Mouse (Mus musculus) forebrain, embryonic 11.5 days (tissue): ENCODE results near the gene Men1. TPM values are rescaled to one million over a fixed set of nuclear protein-coding genes. Genes with fewer than 3 reads are reported as not detected.

Source experiments
- ATAC-seq: fragments of 200-750 bp; cut with Nextera tagmentation; replicated peaks from 2 replicates; pipeline ENCODE4 v1.8.0; 2017; ENCODE audit warnings: moderate TSS enrichment; ENCODE audit not compliant: low FRiP score
- DNase-seq: peaks from one replicate; pipeline ENCODE4 v3.0.0-alpha.2; 2017; ENCODE audit warnings: low spot score
- H3K27ac ChIP-seq: fragments of 300-500 bp; sonication (generic); 2 replicates; pipeline ENCODE4 v1.5.1; 2014; ENCODE audit warnings: low read depth, low read length
- H3K27me3 ChIP-seq: fragments of 300-500 bp; sonication (generic); 2 replicates; pipeline ENCODE4 v1.6.1; 2014; ENCODE audit warnings: mild to moderate bottlenecking, low read length, mixed read lengths; ENCODE audit not compliant: control insufficient read depth, insufficient read depth
- H3K36me3 ChIP-seq: fragments of 300-500 bp; sonication (generic); 2 replicates; pipeline ENCODE4 v1.6.1; 2014; ENCODE audit warnings: mild to moderate bottlenecking, low read length, moderate library complexity, mixed read lengths; ENCODE audit not compliant: control insufficient read depth, insufficient read depth
- H3K4me1 ChIP-seq: fragments of 300-500 bp; sonication (generic); replicated peaks from 2 replicates; pipeline ENCODE4 v1.6.1; 2014; ENCODE audit warnings: low read length, mixed read lengths; ENCODE audit not compliant: control insufficient read depth, insufficient read depth
- H3K4me2 ChIP-seq: fragments of 300-500 bp; sonication (generic); 2 replicates; pipeline ENCODE4 v1.6.1; 2014; ENCODE audit warnings: low read depth, mild to moderate bottlenecking, low read length, moderate library complexity, mixed read lengths; ENCODE audit not compliant: severe bottlenecking
- H3K4me3 ChIP-seq: fragments of 300-500 bp; sonication (generic); 2 replicates; pipeline ENCODE4 v1.5.1; 2014; ENCODE audit warnings: low read depth, low read length
- H3K9ac ChIP-seq: fragments of 300-500 bp; sonication (generic); 2 replicates; pipeline ENCODE4 v1.6.1; 2014; ENCODE audit warnings: low read length
- H3K9me3 ChIP-seq: fragments of 300-500 bp; sonication (generic); 2 replicates; pipeline ENCODE4 v1.6.1; 2016; ENCODE audit warnings: low read length, mixed read lengths; ENCODE audit not compliant: control insufficient read depth
- WGBS: fragments of 180-500 bp; shearing (Covaris S2); extraction: QIAGEN DNeasy Blood & Tissue Kit; methylation state at CpG from one replicate; pipeline ENCODE4 v1.1.7; 2014; 5-methylcytosine and 5-hydroxymethylcytosine counted together
- polyA plus RNA-seq: library from polyadenylated mRNA; unstranded; fragments of >200 nt; fragmentation: Nextera tagmentation; extraction: Ambion mirVana; gene quantifications from 2 replicates; pipeline ENCODE4 v1.2.1, GENCODE M21; 2014

The Men1 gene
- polyA plus RNA-seq, 1 experiment from 2014 or later, result 97.8 TPM

DNA sequence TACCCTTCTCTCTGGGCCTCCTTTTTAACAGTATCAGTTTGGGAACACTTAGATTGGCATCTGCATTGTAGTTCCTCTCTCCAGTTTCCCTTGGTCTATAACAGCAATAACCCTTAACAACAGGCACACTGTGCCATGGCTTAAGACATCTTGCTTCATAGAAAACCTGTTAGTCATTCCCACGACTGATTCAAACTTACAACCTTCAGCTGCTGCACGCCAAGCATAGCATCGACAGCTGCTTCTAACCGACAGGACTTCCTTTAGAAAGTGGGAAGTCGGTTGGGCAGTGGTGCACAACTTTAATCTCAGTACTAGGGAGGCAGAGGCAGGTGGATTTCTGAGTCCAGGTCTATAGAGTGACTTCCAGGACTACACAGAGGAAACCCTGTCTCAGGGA, 3.6 kb upstream of the Men1 start:
- ATAC-seq (no peak), DNase-seq (no peak)
- Histone ChIP-seq H3K27ac (no peak overlapping the region), H3K36me3 (no peaks in the 10 kb centered on the region), H3K9ac (no peak overlapping the region), H3K4me1 (peaks cover 7% of the 10 kb centered on the region; the same call in 1 of the 2 replicates), H3K4me2 (no peak overlapping the region), H3K4me3 (no peak overlapping the region), H3K9me3 (no peaks in the 10 kb centered on the region), H3K27me3 (no peaks in the 10 kb centered on the region)
- 76% methylated on average over 5 of the region's 5 CpGs for WGBS

DNA sequence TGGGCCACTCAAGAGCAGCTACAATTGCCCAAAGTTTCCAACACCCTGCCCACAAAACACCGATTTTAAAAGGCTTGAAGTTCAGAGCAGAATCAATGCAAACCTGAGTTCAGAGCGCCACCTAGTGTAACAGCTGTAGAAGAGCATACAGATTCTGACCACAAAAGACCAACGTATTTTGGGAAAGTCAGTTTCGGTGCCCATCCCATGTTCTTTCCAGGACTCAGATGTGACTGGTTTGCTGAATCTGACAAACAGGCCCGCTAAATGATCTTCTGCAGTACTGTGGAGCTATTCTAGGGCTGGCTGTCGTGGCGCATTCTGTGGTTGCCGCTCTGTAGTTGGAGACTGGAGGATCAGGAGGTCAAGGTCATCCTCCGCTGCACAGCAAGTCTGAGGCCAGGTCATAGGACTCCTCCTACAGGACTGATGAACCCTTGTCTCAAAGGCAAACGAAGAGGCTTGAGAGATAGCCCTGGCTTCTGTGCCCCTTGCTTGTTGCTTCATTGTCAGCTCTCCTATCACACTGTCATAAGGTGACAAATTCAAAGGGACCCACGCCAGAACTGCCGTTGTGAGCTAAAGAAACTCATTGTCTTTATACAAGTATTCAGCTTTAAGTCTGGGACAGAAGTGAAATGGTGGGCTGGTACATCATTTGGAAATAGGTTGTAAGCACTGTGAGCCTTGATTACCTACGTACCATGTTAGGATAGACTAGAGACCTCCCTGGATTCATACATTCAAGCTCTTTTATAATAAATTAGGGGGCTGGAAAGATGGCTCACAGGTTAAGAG, 2.9 kb upstream of the Men1 start:
- WGBS, result 25% methylated on average over 13 of the region's 13 CpGs
- peak overlapping the region; percentile 23; the same call in 1 of the 2 replicates for H3K9ac ChIP-seq
- H3K27me3 ChIP-seq, result no peaks in the 10 kb centered on the region
- H3K27ac ChIP-seq, result no peak overlapping the region
- H3K9me3 ChIP-seq, result no peaks in the 10 kb centered on the region
- peak overlapping the region; percentile 34 for H3K4me2 ChIP-seq
- ATAC-seq, result no peak
- H3K4me1 ChIP-seq, result peaks cover 14% of the 10 kb centered on the region
- DNase-seq, result peak; percentile 69
- no peaks in the 10 kb centered on the region for H3K36me3 ChIP-seq
- no peak overlapping the region for H3K4me3 ChIP-seq

- H3K4me3 ChIP-seq, result peak overlapping the region; percentile 88; the same call in 1 of the 2 replicates
- peak overlapping the region; percentile 98 for H3K4me2 ChIP-seq
- no peaks in the 10 kb centered on the region for H3K9me3 ChIP-seq
- ATAC-seq (0 out of 2 replicates have a peak, but pooled peaks have one; percentile 4), DNase-seq (no peak)
- no peaks in the 10 kb centered on the region for H3K27me3 ChIP-seq
- H3K9ac ChIP-seq, result peak overlapping the region; percentile 50; the same call in 1 of the 2 replicates
- peak overlapping the region; percentile 69 for H3K27ac ChIP-seq
- H3K4me1 ChIP-seq, result peaks cover 14% of the 10 kb centered on the region
- H3K36me3 ChIP-seq, result peaks cover 4% of the 10 kb centered on the region; the same call in 1 of the 2 replicates
- WGBS, result 69% methylated on average over 9 of the region's 9 CpGs
Measured at GRCm38 (mm10) chr19:6333761-6334595, 801 bp upstream of the Men1 start.

DNA sequence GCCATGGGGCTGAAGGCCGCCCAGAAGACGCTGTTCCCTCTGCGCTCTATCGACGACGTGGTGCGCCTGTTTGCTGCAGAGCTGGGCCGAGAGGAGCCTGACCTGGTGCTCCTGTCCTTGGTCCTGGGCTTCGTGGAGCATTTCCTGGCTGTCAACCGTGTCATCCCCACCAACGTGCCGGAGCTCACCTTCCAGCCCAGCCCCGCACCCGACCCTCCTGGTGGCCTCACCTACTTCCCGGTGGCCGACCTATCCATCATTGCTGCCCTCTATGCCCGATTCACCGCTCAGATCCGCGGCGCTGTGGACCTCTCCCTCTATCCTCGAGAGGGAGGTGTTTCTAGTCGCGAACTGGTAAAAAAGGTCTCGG, 664 bp downstream of the Men1 start:
- Histone ChIP-seq H3K27me3 (no peaks in the 10 kb centered on the region), H3K9me3 (no peaks in the 10 kb centered on the region), H3K27ac (peak overlapping the region; percentile 8; the same call in 1 of the 2 replicates), H3K9ac (peak overlapping the region; percentile 85), H3K4me2 (peak overlapping the region; percentile 98), H3K4me1 (peaks cover 14% of the 10 kb centered on the region), H3K36me3 (peaks cover 4% of the 10 kb centered on the region; the same call in 1 of the 2 replicates), H3K4me3 (peak overlapping the region; percentile 88)
- ATAC-seq, result 0 out of 2 replicates have a peak, but pooled peaks have one; percentile 1
- DNase-seq, result peak; percentile 68
- 0% methylated on average over 25 of the region's 25 CpGs for WGBS

DNA sequence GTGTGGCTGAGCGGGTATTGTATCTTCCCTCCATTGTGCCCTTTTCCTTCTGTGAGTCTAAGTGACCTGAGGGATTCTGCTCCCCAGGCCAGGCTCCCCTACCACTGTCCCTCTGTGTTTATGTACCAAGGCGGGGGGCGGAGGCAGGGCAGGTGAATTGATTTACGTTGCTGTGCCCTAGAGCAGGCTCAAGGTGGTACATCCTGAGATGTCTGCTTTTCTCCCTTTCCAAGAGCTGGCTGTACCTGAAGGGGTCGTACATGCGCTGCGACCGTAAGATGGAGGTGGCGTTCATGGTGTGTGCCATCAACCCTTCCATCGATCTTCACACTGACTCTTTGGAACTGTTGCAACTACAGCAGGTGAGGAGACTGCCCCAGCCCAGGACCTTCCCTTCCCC, 2.1 kb downstream of the Men1 start:
- peaks cover 14% of the 10 kb centered on the region for H3K4me1 ChIP-seq
- 96% methylated on average over 10 of the region's 10 CpGs for WGBS
- H3K9me3 ChIP-seq, result no peaks in the 10 kb centered on the region
- no peak overlapping the region for H3K27ac ChIP-seq
- peaks cover 4% of the 10 kb centered on the region; the same call in 1 of the 2 replicates for H3K36me3 ChIP-seq
- ATAC-seq, result no peak
- no peaks in the 10 kb centered on the region for H3K27me3 ChIP-seq
- H3K9ac ChIP-seq, result peak overlapping the region; percentile 35; the same call in 1 of the 2 replicates
- H3K4me2 ChIP-seq, result no peak overlapping the region
- DNase-seq, result no peak
- H3K4me3 ChIP-seq, result no peak overlapping the region

GRCm38 (mm10) chr19:6338171-6338570, 3.4 kb downstream of the Men1 start:
- no peaks in the 10 kb centered on the region for H3K27me3 ChIP-seq
- no peak overlapping the region for H3K4me2 ChIP-seq
- ATAC-seq (no peak), DNase-seq (no peak)
- 96% methylated on average over 7 of the region's 7 CpGs for WGBS
- H3K9me3 ChIP-seq, result no peaks in the 10 kb centered on the region
- H3K27ac ChIP-seq, result no peak overlapping the region
- peaks cover 4% of the 10 kb centered on the region; the same call in 1 of the 2 replicates for H3K36me3 ChIP-seq
- H3K4me3 ChIP-seq, result no peak overlapping the region
- peaks cover 14% of the 10 kb centered on the region for H3K4me1 ChIP-seq
- no peak overlapping the region for H3K9ac ChIP-seq

DNA sequence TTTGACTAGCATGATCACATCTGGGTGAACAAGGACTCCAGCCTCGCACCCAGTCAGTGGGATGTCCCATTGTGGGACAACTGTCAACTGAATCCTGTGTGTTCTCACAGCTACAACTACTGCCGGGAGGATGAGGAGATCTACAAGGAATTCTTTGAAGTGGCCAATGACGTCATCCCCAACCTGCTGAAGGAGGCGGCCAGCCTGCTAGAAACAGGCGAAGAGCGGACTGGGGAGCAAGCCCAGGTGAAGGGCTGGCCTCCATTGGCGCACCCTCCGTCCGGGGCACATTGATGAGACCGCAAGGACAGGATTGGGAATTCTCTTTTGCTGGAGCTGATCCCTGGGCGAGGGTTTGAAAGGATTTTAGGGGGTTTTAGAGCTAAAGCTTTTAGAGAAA, 3.9 kb downstream of the Men1 start:
- no peak for DNase-seq
- Histone ChIP-seq H3K4me1 (peaks cover 14% of the 10 kb centered on the region), H3K36me3 (peaks cover 4% of the 10 kb centered on the region; the same call in 1 of the 2 replicates), H3K4me3 (no peak overlapping the region), H3K27me3 (no peaks in the 10 kb centered on the region), H3K27ac (no peak overlapping the region), H3K9ac (no peak overlapping the region), H3K4me2 (no peak overlapping the region), H3K9me3 (no peaks in the 10 kb centered on the region)
- no peak for ATAC-seq
- 93% methylated on average over 11 of the region's 11 CpGs for WGBS

- H3K4me2 ChIP-seq, result no peak overlapping the region
- WGBS, result 97% methylated on average over 6 of the region's 6 CpGs
- DNase-seq, result no peak
- no peak overlapping the region for H3K27ac ChIP-seq
- H3K9me3 ChIP-seq, result no peaks in the 10 kb centered on the region
- H3K27me3 ChIP-seq, result no peaks in the 10 kb centered on the region
- no peak overlapping the region for H3K9ac ChIP-seq
- no peak overlapping the region for H3K4me3 ChIP-seq
- H3K36me3 ChIP-seq, result peaks cover 4% of the 10 kb centered on the region; the same call in 1 of the 2 replicates
- peaks cover 13% of the 10 kb centered on the region for H3K4me1 ChIP-seq
- ATAC-seq, result no peak
Measured at GRCm38 (mm10) chr19:6339191-6339590, 4.4 kb downstream of the Men1 start.
